Mouse (Mus musculus): ENCODE data around the gene Ms4a15. TPM values are rescaled to one million over a fixed set of nuclear protein-coding genes. Genes with fewer than 3 reads are reported as not detected.

Ms4a15 gene
- total RNA-seq, 2 experiments from 2014 or later: not detected

- ATAC-seq (replicated peaks; ENCODE audit: low FRiP score, low TSS enrichment, poor library complexity, severe bottlenecking): 0 out of 2 replicates have a peak, but pooled peaks have one; percentile 22
Measured at GRCm38 (mm10) chr19:10970457-10970856, 22.6 kb downstream of the Ms4a15 start.

- no peak for ATAC-seq (replicated peaks; ENCODE audit: low FRiP score, low TSS enrichment, poor library complexity, severe bottlenecking)
Measured at GRCm38 (mm10) chr19:10968578-10968977, 24.5 kb downstream of the Ms4a15 start.

GRCm38 (mm10) chr19:10965721-10966120 lies 27.3 kb downstream of the Ms4a15 start:
- no peak for ATAC-seq (replicated peaks; ENCODE audit: low FRiP score, low TSS enrichment, poor library complexity, severe bottlenecking)

- ATAC-seq (replicated peaks; ENCODE audit: low FRiP score, low TSS enrichment, poor library complexity, severe bottlenecking): no peak
Measured at GRCm38 (mm10) chr19:10959978-10960346, 33.1 kb downstream of the Ms4a15 start.

- ATAC-seq (replicated peaks; ENCODE audit: low FRiP score, low TSS enrichment, poor library complexity, severe bottlenecking): peak; percentile 79
Measured at GRCm38 (mm10) chr19:10959085-10959977, 33.7 kb downstream of the Ms4a15 start.

- no peak for ATAC-seq (replicated peaks; ENCODE audit: low FRiP score, low TSS enrichment, poor library complexity, severe bottlenecking)
Measured at GRCm38 (mm10) chr19:10952021-10952939, 40.8 kb downstream of the Ms4a15 start.

GRCm38 (mm10) chr19:10949558-10949957 lies 43.5 kb downstream of the Ms4a15 start:
- ATAC-seq (replicated peaks; ENCODE audit: low FRiP score, low TSS enrichment, poor library complexity, severe bottlenecking): no peak

- ATAC-seq (replicated peaks; ENCODE audit: low FRiP score, low TSS enrichment, poor library complexity, severe bottlenecking): peak; percentile 95
Measured at GRCm38 (mm10) chr19:10949112-10949511, 43.9 kb downstream of the Ms4a15 start, which contains the start of gene Ccdc86. Gene Ccdc86 (minus strand): TSS chr19:10949266.

GRCm38 (mm10) chr19:10948416-10948815 lies 44.6 kb downstream of the Ms4a15 start:
- ATAC-seq (replicated peaks; ENCODE audit: low FRiP score, low TSS enrichment, poor library complexity, severe bottlenecking): peak; percentile 31

- ATAC-seq (replicated peaks; ENCODE audit: low FRiP score, low TSS enrichment, poor library complexity, severe bottlenecking): no peak
Measured at GRCm38 (mm10) chr19:10947219-10947618, 45.8 kb downstream of the Ms4a15 start.

- ATAC-seq (replicated peaks; ENCODE audit: low FRiP score, low TSS enrichment, poor library complexity, severe bottlenecking): no peak
Measured at GRCm38 (mm10) chr19:10946506-10946905, 46.5 kb downstream of the Ms4a15 start.

- ATAC-seq (replicated peaks; ENCODE audit: low FRiP score, low TSS enrichment, poor library complexity, severe bottlenecking): no peak
Measured at GRCm38 (mm10) chr19:10943955-10944354, 49.1 kb downstream of the Ms4a15 start.

- peak; percentile 11 for ATAC-seq (replicated peaks; ENCODE audit: low FRiP score, low TSS enrichment, poor library complexity, severe bottlenecking)
Measured at GRCm38 (mm10) chr19:10940801-10941457, 52.1 kb downstream of the Ms4a15 start.

- ATAC-seq (replicated peaks; ENCODE audit: low FRiP score, low TSS enrichment, poor library complexity, severe bottlenecking): peak; percentile 74
Measured at GRCm38 (mm10) chr19:10940097-10940800, 52.8 kb downstream of the Ms4a15 start.

- no peak for ATAC-seq (replicated peaks; ENCODE audit: low FRiP score, low TSS enrichment, poor library complexity, severe bottlenecking)
Measured at GRCm38 (mm10) chr19:10938771-10939170, 54.3 kb downstream of the Ms4a15 start.

GRCm38 (mm10) chr19:10937110-10937563 lies 55.9 kb downstream of the Ms4a15 start, which contains the start of gene Ptgdr2:
Gene Ptgdr2 (plus strand): TSS chr19:10937160.
- peak; percentile 81 for ATAC-seq (replicated peaks; ENCODE audit: low FRiP score, low TSS enrichment, poor library complexity, severe bottlenecking)

- ATAC-seq (replicated peaks; ENCODE audit: low FRiP score, low TSS enrichment, poor library complexity, severe bottlenecking): no peak
Measured at GRCm38 (mm10) chr19:10936077-10936476, 57.0 kb downstream of the Ms4a15 start.

- ATAC-seq (replicated peaks; ENCODE audit: low FRiP score, low TSS enrichment, poor library complexity, severe bottlenecking): no peak
Measured at GRCm38 (mm10) chr19:10935029-10935428, 58.0 kb downstream of the Ms4a15 start.

- ATAC-seq (replicated peaks; ENCODE audit: low FRiP score, low TSS enrichment, poor library complexity, severe bottlenecking): no peak
Measured at GRCm38 (mm10) chr19:10930641-10931040, 62.4 kb downstream of the Ms4a15 start.
